Mouse (Mus musculus) cortical plate, adult 2 months (tissue): ENCODE results near the gene Mtmr4.

Experiments used
- CTCF ChIP-seq: fragments of 200-500 bp; IDR thresholded peaks from 2 replicates; pipeline ENCODE4 v1.5.1; 2011; ENCODE audit warnings: mild to moderate bottlenecking, control low read depth, low read length; ENCODE audit not compliant: insufficient read depth; ENCODE audit errors: extremely low read depth
- POLR2A ChIP-seq: fragments of 200-500 bp; IDR thresholded peaks from 2 replicates; pipeline ENCODE4 v1.6.1; 2011; ENCODE audit warnings: mild to moderate bottlenecking, low read length, control low read depth; ENCODE audit not compliant: insufficient read depth; ENCODE audit errors: extremely low read depth

DNA sequence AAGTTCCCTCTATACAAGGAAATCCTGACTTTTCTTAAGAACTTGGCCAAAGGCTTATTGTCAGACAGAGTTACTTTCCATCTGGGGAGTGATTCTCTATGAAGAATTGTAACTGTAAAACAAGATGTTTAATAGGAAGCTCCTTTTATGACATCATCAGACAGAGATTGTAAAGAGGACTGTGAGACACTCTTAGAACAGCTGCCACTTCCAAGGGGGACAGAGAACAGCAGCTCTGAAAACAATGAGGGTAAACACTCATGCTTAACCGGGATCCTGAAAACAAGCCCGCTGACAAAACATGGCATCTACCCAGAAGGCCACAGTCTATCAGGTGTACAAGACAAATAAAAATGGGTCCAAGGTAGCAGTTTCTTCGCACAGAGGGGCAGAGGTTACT, 25.5 kb upstream of the Mtmr4 start, which contains the start of gene Gm11492:
- TF ChIP-seq CTCF (no peak), POLR2A (no peak)
